Mouse (Mus musculus): ENCODE measurements around the gene AU040320. TPM values are rescaled to one million over a fixed set of nuclear protein-coding genes. Genes with fewer than 3 reads are reported as not detected.
A peak's percentile ranks its signal among the peaks of the same experiment; 100 is the strongest.

The AU040320 gene
- polyA plus RNA-seq, 1 experiment = not detected

- Histone ChIP-seq H3K27ac (ENCODE audit: insufficient read depth, low read depth, low read length) (no peak overlapping the region), H3K4me1 (ENCODE audit: control insufficient read depth, insufficient read depth, low read length) (peaks cover 58% of the 10 kb centered on the region), H3K4me3 (ENCODE audit: insufficient read depth, low read depth, low read length) (no peak overlapping the region)
- no peak for TF ChIP-seq POLR2A (IDR thresholded peaks at IDR 0.05; ENCODE audit: insufficient read depth, low read depth, low read length)
- TF ChIP-seq CTCF (IDR thresholded peaks at IDR 0.05; ENCODE audit: insufficient read depth, low read depth, low read length) = no peak
- 53% methylated on average over 10 of the region's 10 CpGs for WGBS
Observed at GRCm38 (mm10) chr4:126746194-126746840, 7.0 kb upstream of the AU040320 start.

GRCm38 (mm10) chr4:126748381-126748780 lies 5.0 kb upstream of the AU040320 start:
- 69% methylated on average over 8 of the region's 8 CpGs for WGBS
- Histone ChIP-seq H3K27ac (ENCODE audit: insufficient read depth, low read depth, low read length) (no peak overlapping the region), H3K4me3 (ENCODE audit: insufficient read depth, low read depth, low read length) (peak overlapping the region; percentile 31), H3K4me1 (ENCODE audit: control insufficient read depth, insufficient read depth, low read length) (peaks cover 56% of the 10 kb centered on the region)
- TF ChIP-seq CTCF (IDR thresholded peaks at IDR 0.05; ENCODE audit: insufficient read depth, low read depth, low read length) (no peak), POLR2A (IDR thresholded peaks at IDR 0.05; ENCODE audit: insufficient read depth, low read depth, low read length) (no peak)

GRCm38 (mm10) chr4:126749553-126749952 lies 3.8 kb upstream of the AU040320 start:
- Histone ChIP-seq H3K4me1 (ENCODE audit: control insufficient read depth, insufficient read depth, low read length) (peaks cover 45% of the 10 kb centered on the region), H3K4me3 (ENCODE audit: insufficient read depth, low read depth, low read length) (peak overlapping the region; percentile 90), H3K27ac (ENCODE audit: insufficient read depth, low read depth, low read length) (peak overlapping the region; percentile 45)
- 36% methylated on average over 11 of the region's 11 CpGs for WGBS
- TF ChIP-seq CTCF (IDR thresholded peaks at IDR 0.05; ENCODE audit: insufficient read depth, low read depth, low read length) (no peak), POLR2A (IDR thresholded peaks at IDR 0.05; ENCODE audit: insufficient read depth, low read depth, low read length) (no peak)

GRCm38 (mm10) chr4:126750046-126750683 lies 3.2 kb upstream of the AU040320 start:
- Histone ChIP-seq H3K4me3 (ENCODE audit: insufficient read depth, low read depth, low read length) (peak overlapping the region; percentile 90), H3K4me1 (ENCODE audit: control insufficient read depth, insufficient read depth, low read length) (peaks cover 40% of the 10 kb centered on the region), H3K27ac (ENCODE audit: insufficient read depth, low read depth, low read length) (peak overlapping the region; percentile 59)
- TF ChIP-seq POLR2A (IDR thresholded peaks at IDR 0.05; ENCODE audit: insufficient read depth, low read depth, low read length) (no peak), CTCF (IDR thresholded peaks at IDR 0.05; ENCODE audit: insufficient read depth, low read depth, low read length) (no peak)
- WGBS = 16% methylated on average over 26 of the region's 26 CpGs

GRCm38 (mm10) chr4:126750863-126751555 lies 2.3 kb upstream of the AU040320 start:
- Histone ChIP-seq H3K4me3 (ENCODE audit: insufficient read depth, low read depth, low read length) (peak overlapping the region; percentile 90), H3K4me1 (ENCODE audit: control insufficient read depth, insufficient read depth, low read length) (peaks cover 36% of the 10 kb centered on the region), H3K27ac (ENCODE audit: insufficient read depth, low read depth, low read length) (peak overlapping the region; percentile 77)
- TF ChIP-seq CTCF (IDR thresholded peaks at IDR 0.05; ENCODE audit: insufficient read depth, low read depth, low read length) (no peak), POLR2A (IDR thresholded peaks at IDR 0.05; ENCODE audit: insufficient read depth, low read depth, low read length) (no peak)
- 33% methylated on average over 8 of the region's 8 CpGs for WGBS

- peak overlapping the region; percentile 77 for H3K27ac ChIP-seq (ENCODE audit: insufficient read depth, low read depth, low read length)
- TF ChIP-seq CTCF (IDR thresholded peaks at IDR 0.05; ENCODE audit: insufficient read depth, low read depth, low read length) (no peak), POLR2A (IDR thresholded peaks at IDR 0.05; ENCODE audit: insufficient read depth, low read depth, low read length) (no peak)
- WGBS = 20% methylated on average over 10 of the region's 10 CpGs
Observed at GRCm38 (mm10) chr4:126751556-126752023, 1.8 kb upstream of the AU040320 start.

GRCm38 (mm10) chr4:126752024-126752607 lies 1.2 kb upstream of the AU040320 start:
- H3K27ac ChIP-seq (ENCODE audit: insufficient read depth, low read depth, low read length) = peak overlapping the region; percentile 97
- TF ChIP-seq POLR2A (IDR thresholded peaks at IDR 0.05; ENCODE audit: insufficient read depth, low read depth, low read length) (no peak), CTCF (IDR thresholded peaks at IDR 0.05; ENCODE audit: insufficient read depth, low read depth, low read length) (no peak)
- WGBS = 4% methylated on average over 13 of the region's 13 CpGs
- H3K4me3 ChIP-seq (ENCODE audit: insufficient read depth, low read depth, low read length) = peak overlapping the region; percentile 90
- peaks cover 28% of the 10 kb centered on the region for H3K4me1 ChIP-seq (ENCODE audit: control insufficient read depth, insufficient read depth, low read length)

More at GRCm38 (mm10) chr4:126751556-126752023, 1.8 kb upstream of the AU040320 start:
- Histone ChIP-seq H3K4me1 (ENCODE audit: control insufficient read depth, insufficient read depth, low read length) (peaks cover 31% of the 10 kb centered on the region), H3K4me3 (ENCODE audit: insufficient read depth, low read depth, low read length) (peak overlapping the region; percentile 90)

GRCm38 (mm10) chr4:126752608-126753141 lies 669 bp upstream of the AU040320 start:
- TF ChIP-seq POLR2A (IDR thresholded peaks at IDR 0.05; ENCODE audit: insufficient read depth, low read depth, low read length) = 0 out of 2 replicates have a peak, but pooled peaks have one; percentile 27
- TF ChIP-seq CTCF (IDR thresholded peaks at IDR 0.05; ENCODE audit: insufficient read depth, low read depth, low read length) = no peak
- WGBS = under 1% methylated on average over 23 of the region's 23 CpGs
- Histone ChIP-seq H3K4me3 (ENCODE audit: insufficient read depth, low read depth, low read length) (peak overlapping the region; percentile 90), H3K27ac (ENCODE audit: insufficient read depth, low read depth, low read length) (peak overlapping the region; percentile 97), H3K4me1 (ENCODE audit: control insufficient read depth, insufficient read depth, low read length) (peaks cover 27% of the 10 kb centered on the region)
